Comparison of ENCODE assay signal across 7 mouse cellular contexts in the genomic region with DNA sequence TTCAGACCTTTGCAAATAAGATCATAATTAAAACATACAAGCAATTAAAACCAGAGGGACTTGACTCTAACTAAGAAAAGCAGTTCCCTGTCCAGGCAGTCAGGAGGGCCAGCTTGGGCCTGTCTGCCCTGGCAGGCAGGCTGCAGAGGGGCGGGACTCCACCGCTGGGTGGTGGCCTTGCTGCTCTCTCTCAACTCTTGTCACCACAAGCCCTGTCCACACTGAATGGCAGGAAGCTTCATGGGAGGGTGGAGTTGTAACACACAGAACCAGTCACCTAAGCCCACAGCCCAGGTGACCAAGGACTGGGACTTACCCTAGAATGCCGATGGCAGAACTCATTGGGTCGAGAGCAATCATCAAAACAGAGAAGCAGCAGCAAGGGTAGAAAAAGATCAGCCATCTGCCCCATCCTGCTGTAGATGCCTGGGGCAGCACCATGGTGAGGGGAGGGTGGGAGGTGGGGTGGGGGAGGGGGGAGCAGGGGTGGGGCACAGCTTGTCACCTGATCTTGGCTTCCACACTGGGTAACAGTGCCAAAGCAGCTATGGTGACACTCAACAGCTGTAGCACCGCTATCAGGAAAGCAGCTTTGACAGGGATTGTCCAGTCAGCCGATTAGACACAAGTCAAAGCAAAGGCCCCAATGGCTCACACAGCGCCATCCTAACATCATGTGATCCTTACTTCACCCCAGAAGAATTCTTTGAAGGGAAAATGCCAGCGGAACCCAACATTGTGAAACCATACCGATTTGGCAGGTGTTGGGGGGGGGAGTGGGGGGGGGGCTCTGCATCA. TPM values are rescaled to one million over a fixed set of nuclear protein-coding genes. Genes with fewer than 3 reads are reported as not detected.
DNase-seq lines count a peak whose midpoint lies in the region; ATAC-seq lines count a peak whose summit lies in the region.

No protein-coding gene starts in this region.

- peak overlapping the region; percentile 96 for H3K27ac ChIP-seq in heart, embryonic 15.5 days
- peak overlapping the region; percentile 16; the same call in 1 of the 2 replicates for H3K27ac ChIP-seq in stomach, embryonic 15.5 days

- peak overlapping the region; percentile 73 for H3K4me2 ChIP-seq in heart, embryonic 15.5 days
- peak overlapping the region; percentile 93 for H3K4me2 ChIP-seq in stomach, embryonic 15.5 days

- peak overlapping the region; percentile 75 for H3K4me3 ChIP-seq in heart, embryonic 15.5 days
- H3K4me3 ChIP-seq in stomach, embryonic 15.5 days (replicated peaks), result peak overlapping the region; percentile 69

- WGBS in heart, embryonic 15.5 days, result 22% methylated on average over 9 of the region's 9 CpGs
- WGBS in stomach, embryonic 15.5 days, result 49% methylated on average over 9 of the region's 9 CpGs

- H3K9me3 ChIP-seq in heart, embryonic 15.5 days (replicated peaks), result no peaks in the 10 kb centered on the region
- H3K9me3 ChIP-seq in stomach, embryonic 15.5 days, result no peaks in the 10 kb centered on the region

- H3K9ac ChIP-seq in heart, embryonic 15.5 days, result 0 out of 2 replicates have a peak overlapping the region, but pooled peaks have one; percentile 9
- H3K9ac ChIP-seq in stomach, embryonic 15.5 days, result no peak overlapping the region

- H3K27me3 ChIP-seq in heart, embryonic 15.5 days, result peaks cover 14% of the 10 kb centered on the region; the same call in 1 of the 2 replicates
- H3K27me3 ChIP-seq in stomach, embryonic 15.5 days (replicated peaks), result no peaks in the 10 kb centered on the region

- ATAC-seq in heart, embryonic 15.5 days (replicated peaks; ENCODE audit: insufficient number of reproducible peaks, insufficient read depth, low FRiP score, low read depth), result peak; percentile 75
- peak; percentile 49; the same call in 1 of the 2 replicates for ATAC-seq in stomach, embryonic 15.5 days (ENCODE audit: insufficient read depth, low FRiP score, low read depth)

- H3K36me3 ChIP-seq in heart, embryonic 15.5 days, result no peaks in the 10 kb centered on the region
- H3K36me3 ChIP-seq in stomach, embryonic 15.5 days, result no peaks in the 10 kb centered on the region

- peak; percentile 38 to 51 for DNase-seq in adrenal gland, adult 18-20 months (ENCODE audit: low spot score in 2 of 2)
- DNase-seq in adrenal gland, postnatal 36 days, result peak; percentile 64 to 76
- peak; percentile 70 to 82 for DNase-seq in kidney, postnatal 4 days
- no peak for DNase-seq in layer of hippocampus, adult 8-10 months (ENCODE audit: low spot score in 2 of 2)
- DNase-seq in frontal cortex, postnatal 10 days (ENCODE audit: low spot score in 2 of 2), result no peak

- peaks cover 64% of the 10 kb centered on the region for H3K4me1 ChIP-seq in heart, embryonic 15.5 days (replicated peaks)
- H3K4me1 ChIP-seq in stomach, embryonic 15.5 days, result peaks cover 30% of the 10 kb centered on the region

RNA-seq across cellular contexts. Expression of a gene that starts 1.9 kb away (rescaled TPM):
- 100 to 1,000 TPM; 100 to 394 TPM for total RNA-seq in adrenal gland, adult 18-20 months (2021)
- 100 to 1,000 TPM in 1 of 2 experiments, 10 to 100 TPM in 1; 83.7 to 248 TPM for total RNA-seq in adrenal gland, postnatal 36 days (2021)
- 222 and 235 TPM in 2 replicates for polyA plus RNA-seq in heart, embryonic 15.5 days (2015; fragmentation: Nextera tagmentation; extraction: Ambion mirVana)
- 113 and 130 TPM in 2 replicates for polyA plus RNA-seq in stomach, embryonic 15.5 days (2015; fragmentation: Nextera tagmentation; extraction: Ambion mirVana)
- 100 to 1,000 TPM in 2 of 4 experiments, 10 to 100 TPM in 2; 84.4 to 105 (median 93.8) TPM for total RNA-seq in layer of hippocampus, adult 8-10 months (2022)

RNA-seq across cellular contexts. Expression of a gene that starts 57.4 kb away (rescaled TPM):
- total RNA-seq in adrenal gland, adult 18-20 months (2021), result 1 to 10 TPM; 1.3 to 1.7 TPM
- 1 to 10 TPM in 1 of 2 experiments, under 1 TPM in 1; 0.92 to 1.1 TPM for total RNA-seq in adrenal gland, postnatal 36 days (2021)
- polyA plus RNA-seq in heart, embryonic 15.5 days (2015; fragmentation: Nextera tagmentation; extraction: Ambion mirVana), result 1.6 and 2.1 TPM in 2 replicates
- 2.8 and 3.0 TPM in 2 replicates for polyA plus RNA-seq in stomach, embryonic 15.5 days (2015; fragmentation: Nextera tagmentation; extraction: Ambion mirVana)
- total RNA-seq in layer of hippocampus, adult 8-10 months (2022), result 1 to 10 TPM; 4.9 to 6.8 (median 6.1) TPM

Comparison
In these comparisons a context has a peak if more than half of its experiments do, and no peak if none do; other contexts are left out.
1. DNase-seq: peak in adrenal gland, adult 18-20 months (2 of 2), adrenal gland, postnatal 36 days (2 of 2) and kidney, postnatal 4 days (2 of 2); none in layer of hippocampus, adult 8-10 months (0 of 2) and frontal cortex, postnatal 10 days (0 of 2).